Mouse (Mus musculus): ENCODE data around the gene Psmg1. TPM values are rescaled to one million over a fixed set of nuclear protein-coding genes. Genes with fewer than 3 reads are reported as not detected.
"Not testable (repeated sequence)": the region's sequence is repeated elsewhere in the genome, so short reads cannot be mapped to it uniquely, and the experiment has no call there.

Gene Psmg1
- polyA plus RNA-seq, 1 experiment: 43.5 TPM

GRCm38 (mm10) chr16:95992596-95992995 lies 1.8 kb upstream of the Psmg1 start:
- TF ChIP-seq POLR2A (IDR thresholded peaks at IDR 0.05; ENCODE audit: borderline replicate concordance, extremely low read depth, insufficient read depth, insufficient read length, poor library complexity, severe bottlenecking) (no peak), CTCF (IDR thresholded peaks at IDR 0.05; ENCODE audit: borderline replicate concordance, extremely low read depth, insufficient read depth, insufficient read length) (no peak)
- no peak for DNase-seq (ENCODE audit: low read depth)

GRCm38 (mm10) chr16:95991122-95991900 lies 551 bp upstream of the Psmg1 start:
- peak; percentile 23 for DNase-seq (ENCODE audit: low read depth)

GRCm38 (mm10) chr16:95984911-95985310 lies 5.8 kb downstream of the Psmg1 start:
- DNase-seq (ENCODE audit: low read depth): no peak
- TF ChIP-seq CTCF (IDR thresholded peaks at IDR 0.05; ENCODE audit: borderline replicate concordance, extremely low read depth, insufficient read depth, insufficient read length) (no peak), POLR2A (IDR thresholded peaks at IDR 0.05; ENCODE audit: borderline replicate concordance, extremely low read depth, insufficient read depth, insufficient read length, poor library complexity, severe bottlenecking) (no peak)

More at GRCm38 (mm10) chr16:95991122-95991900, 551 bp upstream of the Psmg1 start:
- TF ChIP-seq POLR2A (IDR thresholded peaks at IDR 0.05; ENCODE audit: borderline replicate concordance, extremely low read depth, insufficient read depth, insufficient read length, poor library complexity, severe bottlenecking) (no peak; the same call in 1 of the 2 replicates), CTCF (IDR thresholded peaks at IDR 0.05; ENCODE audit: borderline replicate concordance, extremely low read depth, insufficient read depth, insufficient read length) (no peak)

- TF ChIP-seq CTCF (IDR thresholded peaks at IDR 0.05; ENCODE audit: borderline replicate concordance, extremely low read depth, insufficient read depth, insufficient read length): peak; percentile 58; the same call in 1 of the 2 replicates
- TF ChIP-seq POLR2A (IDR thresholded peaks at IDR 0.05; ENCODE audit: borderline replicate concordance, extremely low read depth, insufficient read depth, insufficient read length, poor library complexity, severe bottlenecking): no peak
- peak; percentile 17 for DNase-seq (ENCODE audit: low read depth)
Measured at GRCm38 (mm10) chr16:95983601-95984000, 7.2 kb downstream of the Psmg1 start.

- no peak for DNase-seq (ENCODE audit: low read depth)
- TF ChIP-seq CTCF (IDR thresholded peaks at IDR 0.05; ENCODE audit: borderline replicate concordance, extremely low read depth, insufficient read depth, insufficient read length) (no peak), POLR2A (IDR thresholded peaks at IDR 0.05; ENCODE audit: borderline replicate concordance, extremely low read depth, insufficient read depth, insufficient read length, poor library complexity, severe bottlenecking) (no peak)
Measured at GRCm38 (mm10) chr16:95970841-95971240, 19.9 kb downstream of the Psmg1 start.

GRCm38 (mm10) chr16:95967455-95967854 lies 23.3 kb downstream of the Psmg1 start:
- TF ChIP-seq CTCF (IDR thresholded peaks at IDR 0.05; ENCODE audit: borderline replicate concordance, extremely low read depth, insufficient read depth, insufficient read length) (no peak), POLR2A (IDR thresholded peaks at IDR 0.05; ENCODE audit: borderline replicate concordance, extremely low read depth, insufficient read depth, insufficient read length, poor library complexity, severe bottlenecking) (no peak)
- DNase-seq (ENCODE audit: low read depth): no peak

- TF ChIP-seq POLR2A (IDR thresholded peaks at IDR 0.05; ENCODE audit: borderline replicate concordance, extremely low read depth, insufficient read depth, insufficient read length, poor library complexity, severe bottlenecking): no peak
- TF ChIP-seq CTCF (IDR thresholded peaks at IDR 0.05; ENCODE audit: borderline replicate concordance, extremely low read depth, insufficient read depth, insufficient read length): peak; percentile 48; the same call in 1 of the 2 replicates
- peak; percentile 59 for DNase-seq (ENCODE audit: low read depth)
Measured at GRCm38 (mm10) chr16:95964427-95965023, 26.2 kb downstream of the Psmg1 start.

- DNase-seq (ENCODE audit: low read depth): not testable (repeated sequence)
Measured at GRCm38 (mm10) chr16:95961484-95961883, 29.3 kb downstream of the Psmg1 start.

GRCm38 (mm10) chr16:95960689-95961088 lies 30.1 kb downstream of the Psmg1 start:
- DNase-seq (ENCODE audit: low read depth): not testable (repeated sequence)

- TF ChIP-seq POLR2A (IDR thresholded peaks at IDR 0.05; ENCODE audit: borderline replicate concordance, extremely low read depth, insufficient read depth, insufficient read length, poor library complexity, severe bottlenecking) (no peak), CTCF (IDR thresholded peaks at IDR 0.05; ENCODE audit: borderline replicate concordance, extremely low read depth, insufficient read depth, insufficient read length) (no peak)
Measured at GRCm38 (mm10) chr16:95958080-95958479, 32.7 kb downstream of the Psmg1 start.

GRCm38 (mm10) chr16:95956618-95957017 lies 34.1 kb downstream of the Psmg1 start:
- no peak for DNase-seq (ENCODE audit: low read depth)
- peak; percentile 31; the same call in 1 of the 2 replicates for TF ChIP-seq CTCF (IDR thresholded peaks at IDR 0.05; ENCODE audit: borderline replicate concordance, extremely low read depth, insufficient read depth, insufficient read length)
- TF ChIP-seq POLR2A (IDR thresholded peaks at IDR 0.05; ENCODE audit: borderline replicate concordance, extremely low read depth, insufficient read depth, insufficient read length, poor library complexity, severe bottlenecking): no peak

More at GRCm38 (mm10) chr16:95958080-95958479, 32.7 kb downstream of the Psmg1 start:
- no peak for DNase-seq (ENCODE audit: low read depth)

- TF ChIP-seq CTCF (IDR thresholded peaks at IDR 0.05; ENCODE audit: borderline replicate concordance, extremely low read depth, insufficient read depth, insufficient read length): no peak
- TF ChIP-seq POLR2A (IDR thresholded peaks at IDR 0.05; ENCODE audit: borderline replicate concordance, extremely low read depth, insufficient read depth, insufficient read length, poor library complexity, severe bottlenecking): no peak
Measured at GRCm38 (mm10) chr16:95955716-95956346, 34.9 kb downstream of the Psmg1 start.

More at GRCm38 (mm10) chr16:95955716-95956346, 34.9 kb downstream of the Psmg1 start:
- DNase-seq (ENCODE audit: low read depth): no peak

All from brain, embryonic 14.5 days (tissue).